Mouse (Mus musculus) adipocyte (in vitro differentiated cells): ENCODE measurements at regions not wholly inside any gene's neighbourhood (a gene's known extent, or its start where the extent isn't known, plus 50 kb on each side); places are given as distances from the start of the nearest gene placed in this dataset.

Experiments
- DNase-seq: peaks from one replicate; pipeline ENCODE4 v3.0.0-alpha.2; 2016; ENCODE audit warnings: low spot score

- no peak for DNase-seq
Observed at GRCm38 (mm10) chr7:110717104-110717503, 50.9 kb upstream of the Ampd3 start.
